Mouse (Mus musculus) CH12.LX (cell line): Measurements from ENCODE around the gene Nfkbia. TPM values are rescaled to one million over a fixed set of nuclear protein-coding genes. Genes with fewer than 3 reads are reported as not detected.

ENCODE experiments used
- DNase-seq: peaks from one replicate; pipeline ENCODE4 v3.0.0-alpha.2; 2013; ENCODE audit errors: extremely low read depth
- H3K27ac ChIP-seq: 2 replicates; pipeline ENCODE4 v1.5.1; 2012; ENCODE audit warnings: low read depth, mild to moderate bottlenecking, control low read depth, moderate library complexity; ENCODE audit not compliant: insufficient read depth
- H3K27me3 ChIP-seq: replicated peaks from 2 replicates; pipeline ENCODE3; 2012; ENCODE audit warnings: inconsistent platforms
- H3K36me3 ChIP-seq, 2 experiments: replicated peaks in 1 of 2; 2 replicates each; pipeline versions ENCODE3 to v1.6.1; 2012; ENCODE audit warnings: inconsistent platforms in 1 of 2, low read length in 1 of 2, mild to moderate bottlenecking in 1 of 2, mixed read lengths in 1 of 2, moderate library complexity in 1 of 2; ENCODE audit not compliant: control insufficient read depth in 1 of 2, insufficient read depth in 1 of 2
- H3K4me1 ChIP-seq, 2 experiments: 2 replicates each; pipeline ENCODE4 v1.6.1; 2012; ENCODE audit warnings: inconsistent platforms in 1 of 2, moderate library complexity in 1 of 2; ENCODE audit not compliant: insufficient read depth in 2 of 2, control insufficient read depth in 1 of 2
- H3K4me2 ChIP-seq: 2 replicates; pipeline ENCODE4 v1.6.1; 2012; ENCODE audit warnings: low read depth, mild to moderate bottlenecking, control low read depth; ENCODE audit not compliant: poor library complexity, insufficient read depth, severe bottlenecking
- H3K4me3 ChIP-seq, 3 experiments: fragments of 150-350 bp in 1 of 3; sonication (generic) in 1 of 3; replicated peaks in 1 of 3; 2 replicates each; pipeline versions ENCODE3 to v1.5.1; 2011 to 2012; ENCODE audit warnings: low read depth in 2 of 3, low read length in 2 of 3, mild to moderate bottlenecking in 2 of 3, moderate library complexity in 2 of 3, control low read depth in 1 of 3, improper control_type of control experiment in 1 of 3, inconsistent platforms in 1 of 3, mixed read lengths in 1 of 3; ENCODE audit not compliant: poor library complexity in 1 of 3
- H3K79me2 ChIP-seq: replicated peaks from 2 replicates; pipeline ENCODE4 v1.6.1; 2012; ENCODE audit warnings: mild to moderate bottlenecking, moderate library complexity; ENCODE audit not compliant: control insufficient read depth, poor library complexity, insufficient read depth, severe bottlenecking; ENCODE audit errors: extremely low read depth
- H3K9ac ChIP-seq: 2 replicates; pipeline ENCODE4 v1.6.1; 2012; ENCODE audit warnings: low read depth, mild to moderate bottlenecking, control low read depth, moderate library complexity; ENCODE audit not compliant: insufficient read depth
- H3K9me3 ChIP-seq: replicated peaks from 2 replicates; pipeline ENCODE3; 2012; ENCODE audit warnings: low read length, inconsistent platforms, mixed read lengths
- BHLHE40 ChIP-seq: IDR thresholded peaks from 2 replicates; pipeline ENCODE4 v1.6.1; 2011; ENCODE audit warnings: mild to moderate bottlenecking, low read depth, low read length, improper control_type of control experiment
- CTCF ChIP-seq, 2 experiments: IDR thresholded peaks in 1 of 2; conservative IDR thresholded peaks in 1 of 2; 2 replicates each; pipeline ENCODE4 v1.5.1; 2011 to 2012; ENCODE audit warnings: low read depth in 2 of 2, low read length in 2 of 2, improper control_type of control experiment in 1 of 2, inconsistent platforms in 1 of 2, mild to moderate bottlenecking in 1 of 2, moderate library complexity in 1 of 2
- ELF1 ChIP-seq: IDR thresholded peaks from 2 replicates; pipeline ENCODE4 v1.6.1; 2014; ENCODE audit warnings: low read depth, mild to moderate bottlenecking, inconsistent platforms, low read length, improper control_type of control experiment
- EP300 ChIP-seq: IDR thresholded peaks from 2 replicates; pipeline ENCODE4 v1.6.1; 2011; ENCODE audit warnings: low read length, improper control_type of control experiment
- GABPA ChIP-seq: IDR thresholded peaks from 2 replicates; pipeline ENCODE4 v1.6.1; 2012; ENCODE audit warnings: low read depth, low read length, improper control_type of control experiment, inconsistent platforms; ENCODE audit not compliant: insufficient replicate concordance
- HCFC1 ChIP-seq: IDR thresholded peaks from 2 replicates; pipeline ENCODE4 v1.6.1; 2012; ENCODE audit warnings: low read depth, mild to moderate bottlenecking, inconsistent platforms, low read length, improper control_type of control experiment
- IRF4 ChIP-seq: IDR thresholded peaks from 2 replicates; pipeline ENCODE4 v1.6.1; 2014; ENCODE audit warnings: low read depth, mild to moderate bottlenecking, inconsistent platforms, low read length, improper control_type of control experiment
- JUND ChIP-seq: conservative IDR thresholded peaks from 2 replicates; pipeline ENCODE4 v1.6.1; 2011; ENCODE audit warnings: low read depth, low read length, improper control_type of control experiment
- KAT2A ChIP-seq: IDR thresholded peaks from 2 replicates; pipeline ENCODE4 v1.6.1; 2012; ENCODE audit warnings: low read length, improper control_type of control experiment, inconsistent platforms; ENCODE audit not compliant: insufficient replicate concordance
- MAFK ChIP-seq: IDR thresholded peaks from 2 replicates; pipeline ENCODE4 v1.6.1; 2011; ENCODE audit warnings: low read length, improper control_type of control experiment; ENCODE audit not compliant: insufficient replicate concordance
- MAX ChIP-seq: IDR thresholded peaks from 2 replicates; pipeline ENCODE4 v1.6.1; 2011; ENCODE audit warnings: low read length, improper control_type of control experiment
- MAZ ChIP-seq: IDR thresholded peaks from 2 replicates; pipeline ENCODE4 v1.6.1; 2012; ENCODE audit warnings: low read depth, mild to moderate bottlenecking, inconsistent platforms, low read length, improper control_type of control experiment, moderate library complexity
- MXI1 ChIP-seq: IDR thresholded peaks from 2 replicates; pipeline ENCODE4 v1.6.1; 2011; ENCODE audit warnings: mild to moderate bottlenecking, low read depth, low read length, improper control_type of control experiment
- NELFE ChIP-seq: IDR thresholded peaks from 2 replicates; pipeline ENCODE4 v1.6.1; 2011; ENCODE audit warnings: low read depth, low read length, improper control_type of control experiment
- POLR2A ChIP-seq: IDR thresholded peaks from 2 replicates; pipeline ENCODE4 v1.6.1; 2011; ENCODE audit warnings: low read depth, mild to moderate bottlenecking, improper control_type of control experiment, low read length
- RCOR1 ChIP-seq: conservative IDR thresholded peaks from 2 replicates; pipeline ENCODE4 v1.6.1; 2012; ENCODE audit warnings: low read depth, mild to moderate bottlenecking, inconsistent platforms, low read length, improper control_type of control experiment
- SIN3A ChIP-seq: IDR thresholded peaks from 2 replicates; pipeline ENCODE4 v1.6.1; 2012; ENCODE audit warnings: low read length, improper control_type of control experiment, inconsistent platforms
- TCF12 ChIP-seq: IDR thresholded peaks from 2 replicates; pipeline ENCODE4 v1.6.1; 2014; ENCODE audit warnings: low read depth, mild to moderate bottlenecking, inconsistent platforms, low read length, improper control_type of control experiment
- USF1 ChIP-seq: IDR thresholded peaks from 2 replicates; pipeline ENCODE4 v1.6.1; 2014; ENCODE audit warnings: low read depth, mild to moderate bottlenecking, inconsistent platforms, low read length, improper control_type of control experiment
- ZC3H11A ChIP-seq: IDR thresholded peaks from 2 replicates; pipeline ENCODE4 v1.6.1; 2012; ENCODE audit warnings: low read depth, mild to moderate bottlenecking, inconsistent platforms, low read length, improper control_type of control experiment
- ZKSCAN1 ChIP-seq: IDR thresholded peaks from 2 replicates; pipeline ENCODE4 v1.6.1; 2012; ENCODE audit warnings: low read depth, inconsistent platforms, low read length, improper control_type of control experiment, borderline replicate concordance
- ZNF384 ChIP-seq: IDR thresholded peaks from 2 replicates; pipeline ENCODE4 v1.6.1; 2012; ENCODE audit warnings: low read depth, low read length, improper control_type of control experiment, inconsistent platforms
- dilution Hi-C: fragments of 300-500 bp; cut with MboI; formaldehyde crosslinking; loops from 2 replicates; pipeline ENCODE4 v1.14.3; 2020; ENCODE audit warnings: low sequenced_read_pairs; ENCODE audit not compliant: extremely low pct_unique_long_range_greater_than_20kb, extremely low pct_ligation_motif_present
- in situ Hi-C: fragments of 300-500 bp; cut with MboI; formaldehyde crosslinking; loops from 3 replicates; pipeline ENCODE4 v1.14.3; 2019; ENCODE audit warnings: low sequenced_read_pairs, low pct_ligation_motif_present, low pct_unique_long_range_greater_than_20kb, mixed read lengths
- polyA plus RNA-seq: library from polyadenylated mRNA; unstranded; fragments of >175 nt; gene quantifications from 2 replicates; pipeline ENCODE4 v1.2.1, GENCODE M21; 2012; ENCODE audit warnings: low read depth; ENCODE audit not compliant: insufficient read length
- total RNA-seq, 2 experiments: library from RNA; depleted of rRNA; stranded (reverse); fragments of 300-350 nt in 1 of 2; fragments of >200 nt in 1 of 2; gene quantifications; 2 replicates each; pipeline ENCODE4 v1.2.3; 2012 to 2014

The Nfkbia gene
- total and polyA plus RNA-seq, 3 experiments: 143 to 702 (median 178) TPM

- dilution Hi-C loops: no loop called here
Observed at GRCm38 (mm10) chr12:55537742-55538141, 45.3 kb upstream of the Nfkbia start.

DNA sequence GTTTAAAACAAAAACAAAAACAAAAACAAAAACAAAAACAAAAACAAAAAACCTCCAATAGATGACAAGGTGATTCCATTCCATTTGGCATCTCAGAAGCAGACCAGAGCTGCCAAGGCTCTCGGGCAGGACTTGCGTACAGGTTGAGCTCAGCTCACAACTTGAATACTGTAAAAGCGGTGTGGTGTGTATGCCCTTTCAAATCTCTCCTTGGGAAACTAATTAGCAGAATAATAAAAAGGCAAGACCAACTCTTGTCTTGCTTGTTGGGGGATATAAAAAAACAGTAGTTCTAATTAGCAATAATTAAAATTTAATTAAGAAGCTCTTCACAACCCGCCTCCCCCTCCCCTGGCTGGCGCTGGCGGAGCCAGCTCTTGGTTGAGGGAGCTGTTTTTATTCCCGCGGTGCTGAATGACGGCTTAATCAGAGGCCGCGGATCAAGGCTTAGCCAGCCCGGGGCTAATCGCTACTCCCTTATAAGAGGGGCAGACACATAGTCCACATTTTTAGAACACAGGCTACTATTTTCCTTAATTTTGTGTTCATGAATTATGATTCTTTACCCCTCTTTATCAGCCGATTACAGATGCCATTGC lies 44.2 kb upstream of the Nfkbia start:
- no peak for DNase-seq
- Histone ChIP-seq H3K4me1 (peaks cover 0 to 5% of the 10 kb centered on the region in 2 experiments; a peak in 2 of 4 replicates), H3K79me2 (no peaks in the 10 kb centered on the region), H3K27me3 (no peaks in the 10 kb centered on the region), H3K4me3 (no peak overlapping the region), H3K4me2 (no peak overlapping the region), H3K36me3 (no peaks in the 10 kb centered on the region), H3K9ac (no peak overlapping the region), H3K27ac (no peak overlapping the region), H3K9me3 (no peaks in the 10 kb centered on the region)
- dilution Hi-C loops: no loop called here
- in situ Hi-C loops: no loop called here
- TF ChIP-seq HCFC1: no peak
- TF ChIP-seq CTCF (conservative IDR thresholded peaks at IDR 0.05 in 1 of 2, IDR thresholded peaks at IDR 0.05 in 1 of 2; ENCODE audit: low read depth in 2 of 2, low read length in 2 of 2): no peak
- TF ChIP-seq MAZ: no peak
- TF ChIP-seq RCOR1: no peak
- TF ChIP-seq MXI1: no peak
- TF ChIP-seq EP300: no peak

More at GRCm38 (mm10) chr12:55537742-55538141, 45.3 kb upstream of the Nfkbia start:
- no peak overlapping the region for H3K9ac ChIP-seq
- no peak for TF ChIP-seq NELFE
- TF ChIP-seq MAFK: no peak
- no peak for TF ChIP-seq ZKSCAN1
- TF ChIP-seq USF1: no peak
- no peak for TF ChIP-seq JUND
- no peak for TF ChIP-seq CTCF (conservative IDR thresholded peaks at IDR 0.05 in 1 of 2, IDR thresholded peaks at IDR 0.05 in 1 of 2; ENCODE audit: low read depth in 2 of 2, low read length in 2 of 2)
- no peak for TF ChIP-seq EP300
- no peak for TF ChIP-seq MAZ
- TF ChIP-seq GABPA: no peak
- TF ChIP-seq MAX: no peak
- no peak for TF ChIP-seq POLR2A
- TF ChIP-seq ZC3H11A: no peak
- no peak for TF ChIP-seq MXI1
- TF ChIP-seq ELF1: no peak
- no peak for TF ChIP-seq KAT2A
- TF ChIP-seq ZNF384: no peak
- no peak for TF ChIP-seq TCF12
- no peak for TF ChIP-seq SIN3A
- no peak for TF ChIP-seq BHLHE40
- TF ChIP-seq IRF4: no peak
- no peaks in the 10 kb centered on the region for H3K79me2 ChIP-seq
- no peak for DNase-seq
- H3K4me3 ChIP-seq: no peak overlapping the region
- no peak overlapping the region for H3K4me2 ChIP-seq
- peaks cover 0 to 5% of the 10 kb centered on the region in 2 experiments; a peak in 2 of 4 replicates for H3K4me1 ChIP-seq
- H3K27me3 ChIP-seq: no peaks in the 10 kb centered on the region
- no peaks in the 10 kb centered on the region for H3K36me3 ChIP-seq
- H3K9me3 ChIP-seq: no peaks in the 10 kb centered on the region
- H3K27ac ChIP-seq: no peak overlapping the region
- in situ Hi-C loops: no loop called here
